Mouse (Mus musculus): Measurements from ENCODE around the gene Zfp454.

- no peak for TF ChIP-seq CTCF (IDR thresholded peaks at IDR 0.05; ENCODE audit: borderline replicate concordance, extremely low read depth, insufficient read depth, insufficient read length)
- no peak for TF ChIP-seq POLR2A (IDR thresholded peaks at IDR 0.05; ENCODE audit: borderline replicate concordance, extremely low read depth, insufficient read depth, insufficient read length, poor library complexity, severe bottlenecking)
Observed at GRCm38 (mm10) chr11:50849310-50849709, 38.1 kb downstream of the Zfp454 start.

Measured in brain, embryonic 14.5 days (tissue).